Mouse (Mus musculus) midbrain, embryonic 12.5 days (tissue): Measurements from ENCODE around the gene Mrm3. TPM values are rescaled to one million over a fixed set of nuclear protein-coding genes. Genes with fewer than 3 reads are reported as not detected.

Source experiments
- ATAC-seq: fragments of 200-750 bp; cut with Nextera tagmentation; 2 replicates; pipeline ENCODE4 v1.8.0; 2017; ENCODE audit warnings: low read depth, moderate TSS enrichment, moderate library complexity; ENCODE audit not compliant: low FRiP score
- H3K27ac ChIP-seq: fragments of 300-500 bp; sonication (generic); replicated peaks from 2 replicates; pipeline ENCODE4 v1.5.1; 2016; ENCODE audit warnings: mild to moderate bottlenecking
- H3K27me3 ChIP-seq: fragments of 300-500 bp; sonication (generic); 2 replicates; pipeline ENCODE4 v1.6.1; 2016; ENCODE audit warnings: mild to moderate bottlenecking
- H3K36me3 ChIP-seq: fragments of 300-500 bp; sonication (generic); 2 replicates; pipeline ENCODE4 v1.6.1; 2016
- H3K4me1 ChIP-seq: fragments of 300-500 bp; sonication (generic); 2 replicates; pipeline ENCODE4 v1.6.1; 2016
- H3K4me2 ChIP-seq: fragments of 300-500 bp; sonication (generic); replicated peaks from 2 replicates; pipeline ENCODE4 v1.6.1; 2016; ENCODE audit warnings: mild to moderate bottlenecking, moderate library complexity
- H3K4me3 ChIP-seq: fragments of 300-500 bp; sonication (generic); 2 replicates; pipeline ENCODE4 v1.5.1; 2016; ENCODE audit warnings: mild to moderate bottlenecking
- H3K9ac ChIP-seq: fragments of 300-500 bp; sonication (generic); replicated peaks from 2 replicates; pipeline ENCODE4 v1.6.1; 2016; ENCODE audit warnings: mild to moderate bottlenecking, moderate library complexity
- H3K9me3 ChIP-seq: fragments of 300-500 bp; sonication (generic); 2 replicates; pipeline ENCODE4 v1.6.1; 2016; ENCODE audit warnings: mild to moderate bottlenecking
- WGBS: fragments of 180-500 bp; shearing (Covaris S2); methylation state at CpG from one replicate; pipeline ENCODE4 v1.1.7; 2016; 5-methylcytosine and 5-hydroxymethylcytosine counted together
- polyA plus RNA-seq: library from polyadenylated mRNA; unstranded; fragments of >200 nt; fragmentation: Nextera tagmentation; extraction: Ambion mirVana; gene quantifications from 2 replicates; pipeline ENCODE4 v1.2.1, GENCODE M21; 2016

Gene Mrm3
- polyA plus RNA-seq, 1 experiment from 2014 or later: 17.7 TPM

DNA sequence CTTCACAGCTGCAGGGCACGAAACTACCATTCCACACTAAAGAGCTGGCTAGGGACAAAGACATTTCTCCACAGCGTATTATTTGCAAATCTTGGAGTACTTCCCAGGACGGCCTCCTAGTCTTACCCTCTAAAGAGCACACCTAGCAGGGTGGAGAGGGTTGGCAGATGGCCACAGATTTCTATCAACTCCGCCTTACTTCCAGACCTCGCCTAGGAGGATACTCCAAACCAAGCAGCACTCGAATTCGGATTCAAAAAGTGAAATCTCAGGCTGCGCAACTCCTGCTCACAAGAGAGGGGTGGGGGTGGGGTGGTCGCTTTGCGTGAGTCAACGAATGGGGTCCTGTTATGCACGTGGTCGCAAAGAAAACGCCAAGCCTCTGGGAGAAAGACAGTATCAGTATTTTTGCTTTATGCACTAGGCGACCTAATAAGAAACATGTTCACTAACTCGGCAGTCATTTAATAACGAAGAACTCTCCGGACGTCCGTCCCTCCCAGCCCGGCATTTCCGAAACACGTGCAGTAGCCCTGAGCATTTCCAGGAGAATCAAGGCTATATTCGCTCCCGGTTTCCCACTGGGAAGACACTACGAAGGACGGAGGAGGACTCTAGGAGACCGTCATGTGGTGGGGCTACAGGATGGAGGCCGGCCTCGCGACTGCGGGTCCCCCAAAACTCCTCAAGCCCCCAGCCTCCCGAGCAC lies 26.7 kb upstream of the Mrm3 start:
- Histone ChIP-seq H3K4me2 (peak overlapping the region; percentile 79), H3K4me3 (peak overlapping the region; percentile 71), H3K27me3 (no peaks in the 10 kb centered on the region), H3K36me3 (peaks cover 44% of the 10 kb centered on the region), H3K4me1 (peaks cover 6% of the 10 kb centered on the region), H3K9ac (peak overlapping the region; percentile 82), H3K27ac (peak overlapping the region; percentile 81), H3K9me3 (no peaks in the 10 kb centered on the region)
- ATAC-seq: peak; percentile 41; the same call in 1 of the 2 replicates
- WGBS: 4% methylated on average over 33 of the region's 33 CpGs

DNA sequence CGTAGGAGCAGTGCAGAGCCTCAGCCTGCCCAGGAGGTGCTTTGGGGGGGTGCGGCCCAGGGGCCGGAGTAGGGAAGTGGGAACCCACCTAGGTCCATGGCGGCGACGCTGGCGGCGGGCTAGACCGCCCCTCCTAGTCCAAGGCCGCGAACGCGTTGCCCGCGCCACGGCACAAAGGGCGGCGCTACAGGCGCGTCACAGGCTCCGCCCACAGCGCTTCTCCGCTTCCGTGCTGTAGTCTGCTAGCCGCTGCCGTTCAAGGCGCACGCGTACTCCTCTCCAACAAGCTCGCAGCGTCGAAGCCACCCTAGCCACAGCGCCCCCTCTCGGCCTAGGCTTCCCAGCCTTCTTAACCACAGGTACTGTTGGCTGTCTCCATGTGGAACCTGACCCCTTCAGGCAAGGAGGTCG lies 26.1 kb upstream of the Mrm3 start, which contains the start of the genes Dbil5 and Gemin4:
Dbil5 (plus strand) TSS at position 219 of the 411 bp plus-strand sequence.
Gemin4 (minus strand) TSS at position 275 of the 411 bp plus-strand sequence.
- peaks cover 6% of the 10 kb centered on the region for H3K4me1 ChIP-seq
- H3K27me3 ChIP-seq: no peaks in the 10 kb centered on the region
- no peaks in the 10 kb centered on the region for H3K9me3 ChIP-seq
- peak; percentile 97 for ATAC-seq
- peak within 1 kb of the TSS; percentile 79 for H3K4me2 ChIP-seq
- peak within 1 kb of the TSS; percentile 82 for H3K9ac ChIP-seq
- under 1% methylated on average over 35 of the region's 35 CpGs for WGBS
- peaks cover 44% of the 10 kb centered on the region for H3K36me3 ChIP-seq
- H3K27ac ChIP-seq: peak within 1 kb of the TSS; percentile 81
- peak within 1 kb of the TSS; percentile 71 for H3K4me3 ChIP-seq

- H3K4me2 ChIP-seq: no peak overlapping the region
- no peak overlapping the region for H3K27ac ChIP-seq
- H3K9me3 ChIP-seq: no peaks in the 10 kb centered on the region
- peaks cover 46% of the 10 kb centered on the region for H3K36me3 ChIP-seq
- 92% methylated on average over 5 of the region's 5 CpGs for WGBS
- H3K27me3 ChIP-seq: no peaks in the 10 kb centered on the region
- no peak for ATAC-seq
- H3K4me1 ChIP-seq: no peaks in the 10 kb centered on the region
- no peak overlapping the region for H3K4me3 ChIP-seq
- no peak overlapping the region for H3K9ac ChIP-seq
Observed at GRCm38 (mm10) chr11:76224631-76225030, 18.9 kb upstream of the Mrm3 start.

GRCm38 (mm10) chr11:76225051-76225450 lies 18.5 kb upstream of the Mrm3 start:
- Histone ChIP-seq H3K9me3 (no peaks in the 10 kb centered on the region), H3K4me1 (no peaks in the 10 kb centered on the region), H3K27me3 (no peaks in the 10 kb centered on the region), H3K36me3 (peaks cover 43% of the 10 kb centered on the region), H3K4me2 (no peak overlapping the region), H3K9ac (no peak overlapping the region), H3K27ac (no peak overlapping the region), H3K4me3 (no peak overlapping the region)
- no peak for ATAC-seq

GRCm38 (mm10) chr11:76236136-76236535 lies 7.4 kb upstream of the Mrm3 start:
- Histone ChIP-seq H3K9ac (no peak overlapping the region), H3K9me3 (no peaks in the 10 kb centered on the region), H3K27ac (no peak overlapping the region), H3K4me3 (no peak overlapping the region), H3K36me3 (peaks cover 67% of the 10 kb centered on the region), H3K4me1 (no peaks in the 10 kb centered on the region), H3K4me2 (no peak overlapping the region), H3K27me3 (no peaks in the 10 kb centered on the region)
- ATAC-seq: no peak
- 96% methylated on average over 3 of the region's 3 CpGs for WGBS

DNA sequence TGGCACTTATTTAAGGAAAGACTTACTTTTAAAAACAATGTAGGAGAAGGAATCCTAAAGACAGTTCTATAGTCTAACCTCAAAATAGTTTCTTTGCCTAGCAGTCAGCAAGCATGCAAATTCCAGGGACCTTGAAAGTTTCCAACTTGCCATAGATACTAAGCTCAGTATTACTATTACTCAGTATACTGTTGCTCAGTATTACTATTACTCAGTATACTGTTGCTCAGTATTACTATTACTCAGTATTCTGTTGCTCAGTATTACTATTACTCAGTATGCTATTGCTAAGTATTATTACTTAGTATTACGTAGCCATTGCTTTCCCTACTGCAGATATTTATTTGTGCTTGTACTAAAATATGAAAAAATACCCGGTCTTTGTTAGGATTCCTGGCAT lies 3.8 kb upstream of the Mrm3 start:
- peaks cover 38% of the 10 kb centered on the region for H3K36me3 ChIP-seq
- no peak overlapping the region for H3K4me3 ChIP-seq
- no peak for ATAC-seq
- no peak overlapping the region for H3K27ac ChIP-seq
- no peaks in the 10 kb centered on the region for H3K27me3 ChIP-seq
- no peak overlapping the region for H3K9ac ChIP-seq
- peaks cover 14% of the 10 kb centered on the region for H3K4me1 ChIP-seq
- WGBS: 94% methylated on average over 2 of the region's 2 CpGs
- no peak overlapping the region for H3K4me2 ChIP-seq
- no peaks in the 10 kb centered on the region for H3K9me3 ChIP-seq

DNA sequence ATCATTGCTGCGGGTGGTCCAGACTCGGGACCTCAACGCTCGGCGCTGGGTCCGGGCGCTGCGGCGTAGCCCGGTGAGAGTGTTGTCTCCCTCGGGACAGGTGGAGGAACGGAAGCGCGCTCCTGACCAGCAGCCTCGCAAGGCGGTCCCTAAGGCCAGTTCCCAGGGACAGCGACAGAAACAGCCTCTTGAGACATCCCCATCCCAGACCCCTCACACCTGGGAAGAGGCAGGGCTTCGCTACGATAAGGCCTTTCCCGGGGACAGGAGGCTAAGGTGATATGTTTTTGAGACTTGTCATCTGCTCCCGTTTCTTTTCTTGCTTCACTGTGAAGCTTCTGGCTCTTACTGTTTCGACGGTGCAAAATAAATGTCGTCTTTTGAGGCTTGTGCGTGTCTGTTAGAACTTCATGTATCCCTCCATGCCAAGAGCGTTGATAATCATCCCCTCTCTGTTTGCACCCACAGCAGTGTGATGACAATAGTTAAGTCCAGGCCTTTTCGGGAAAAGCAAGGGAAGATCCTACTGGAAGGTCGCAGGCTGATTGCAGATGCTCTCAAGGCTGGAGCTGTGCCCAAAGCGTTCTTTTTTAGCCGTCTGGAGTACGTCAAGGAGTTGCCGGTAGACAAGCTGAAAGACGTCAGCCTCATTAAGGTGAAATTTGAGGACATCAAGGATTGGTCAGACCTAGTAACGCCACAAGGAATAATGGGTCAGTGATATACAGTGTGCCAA lies 464 bp downstream of the Mrm3 start:
- H3K36me3 ChIP-seq: peaks cover 21% of the 10 kb centered on the region
- 4% methylated on average over 34 of the region's 34 CpGs for WGBS
- no peaks in the 10 kb centered on the region for H3K27me3 ChIP-seq
- no peaks in the 10 kb centered on the region for H3K9me3 ChIP-seq
- H3K4me1 ChIP-seq: peaks cover 19% of the 10 kb centered on the region
- peak overlapping the region; percentile 69 for H3K4me3 ChIP-seq
- no peak; the same call in 1 of the 2 replicates for ATAC-seq
- H3K4me2 ChIP-seq: peak overlapping the region; percentile 85
- H3K27ac ChIP-seq: no peak overlapping the region
- peak overlapping the region; percentile 89 for H3K9ac ChIP-seq

DNA sequence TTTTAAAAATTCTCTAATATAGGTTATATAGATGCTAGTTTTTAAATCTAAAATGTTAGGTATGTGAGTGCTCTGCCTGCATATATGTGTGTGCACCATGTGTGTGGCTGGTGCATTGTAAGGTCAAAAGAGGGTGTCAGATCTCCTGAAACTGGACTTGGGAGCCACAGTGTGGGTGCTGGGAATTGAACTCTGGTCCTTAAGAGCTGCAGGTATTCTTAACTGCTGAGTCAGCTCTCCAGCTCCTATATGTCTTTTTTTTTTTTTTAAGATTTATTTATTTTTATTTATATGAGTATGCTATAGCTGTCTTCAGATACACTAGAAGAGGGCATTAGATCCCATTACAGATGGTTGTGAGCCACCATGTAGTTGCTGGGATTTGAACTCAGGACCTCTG lies 2.9 kb downstream of the Mrm3 start:
- H3K4me1 ChIP-seq: peaks cover 19% of the 10 kb centered on the region
- H3K4me3 ChIP-seq: no peak overlapping the region
- no peak overlapping the region for H3K27ac ChIP-seq
- H3K36me3 ChIP-seq: peaks cover 25% of the 10 kb centered on the region
- H3K9ac ChIP-seq: no peak overlapping the region
- H3K27me3 ChIP-seq: no peaks in the 10 kb centered on the region
- no peak for ATAC-seq
- no peak overlapping the region for H3K4me2 ChIP-seq
- no peaks in the 10 kb centered on the region for H3K9me3 ChIP-seq

GRCm38 (mm10) chr11:76247239-76247638 lies 3.7 kb downstream of the Mrm3 start:
- Histone ChIP-seq H3K9ac (no peak overlapping the region), H3K9me3 (no peaks in the 10 kb centered on the region), H3K4me1 (peaks cover 19% of the 10 kb centered on the region), H3K36me3 (peaks cover 25% of the 10 kb centered on the region), H3K27ac (no peak overlapping the region), H3K4me2 (no peak overlapping the region), H3K4me3 (no peak overlapping the region), H3K27me3 (no peaks in the 10 kb centered on the region)
- ATAC-seq: no peak
- 49% methylated on average over 2 of the region's 2 CpGs for WGBS

DNA sequence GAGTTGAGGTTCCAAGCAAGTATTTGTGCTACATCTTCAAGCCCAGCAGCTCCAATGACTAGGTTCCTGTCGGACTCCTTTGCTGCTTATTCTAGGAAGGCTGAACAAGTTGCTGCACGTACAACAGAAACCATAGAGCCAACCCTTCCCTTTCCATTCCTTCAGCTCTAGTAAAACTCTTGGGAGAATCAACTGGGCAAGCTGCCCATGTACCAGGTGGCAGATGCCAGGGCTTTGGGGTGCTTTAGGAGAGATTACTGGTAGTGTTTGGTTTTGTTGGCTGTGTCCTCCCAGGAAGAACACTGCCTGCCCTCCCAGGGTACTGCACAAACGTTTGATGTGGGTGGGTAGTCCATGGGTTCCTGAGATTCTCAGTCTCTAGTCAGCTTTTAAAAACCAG lies 8.5 kb downstream of the Mrm3 start:
- Histone ChIP-seq H3K36me3 (peaks cover 32% of the 10 kb centered on the region), H3K4me3 (no peak overlapping the region), H3K27ac (no peak overlapping the region), H3K9ac (no peak overlapping the region), H3K4me1 (peaks cover 19% of the 10 kb centered on the region), H3K9me3 (no peaks in the 10 kb centered on the region), H3K27me3 (no peaks in the 10 kb centered on the region), H3K4me2 (no peak overlapping the region)
- ATAC-seq: no peak
- 65% methylated on average over 3 of the region's 3 CpGs for WGBS

DNA sequence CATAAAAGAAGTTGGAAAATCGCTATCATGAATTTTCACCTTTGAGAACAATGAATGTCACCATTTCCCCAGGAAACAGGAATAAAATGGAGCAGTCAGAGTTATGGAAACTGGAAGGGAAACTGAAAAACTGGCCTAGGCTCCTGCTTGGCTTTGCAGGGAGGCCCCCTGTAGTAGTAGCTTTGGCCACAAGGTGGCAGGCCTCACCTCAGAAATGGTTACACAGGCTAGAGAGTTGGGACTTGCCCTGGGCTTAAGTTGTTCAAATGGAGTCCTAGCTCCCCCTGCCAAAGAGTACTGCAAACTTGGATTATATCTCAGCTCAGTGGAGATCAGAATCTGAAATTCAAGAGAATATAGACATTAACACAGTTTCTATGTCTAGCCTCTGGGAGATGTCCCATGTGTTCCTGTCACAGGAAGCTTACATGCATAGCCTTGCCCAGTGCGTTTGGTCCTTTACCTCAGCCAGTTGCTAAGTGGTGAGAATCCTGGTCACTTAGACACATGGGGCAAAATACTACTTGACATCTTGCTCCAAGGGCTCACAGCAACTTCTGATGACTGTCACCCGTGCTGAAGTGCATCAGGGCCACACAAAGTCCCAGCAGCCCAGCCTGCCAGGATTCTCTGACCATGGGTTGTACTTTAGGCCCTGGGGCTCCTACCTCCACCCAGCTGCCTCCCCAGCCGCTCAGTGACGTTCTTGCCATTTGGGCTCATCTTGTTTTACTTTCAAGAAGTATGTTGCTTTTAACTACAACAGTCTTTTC lies 9.8 kb downstream of the Mrm3 start:
- ATAC-seq: peak; percentile 60
- H3K9me3 ChIP-seq: no peaks in the 10 kb centered on the region
- peaks cover 19% of the 10 kb centered on the region for H3K4me1 ChIP-seq
- peaks cover 41% of the 10 kb centered on the region for H3K36me3 ChIP-seq
- no peak overlapping the region for H3K9ac ChIP-seq
- H3K27ac ChIP-seq: 0 out of 2 replicates have a peak overlapping the region, but pooled peaks have one; percentile 58
- H3K4me2 ChIP-seq: no peak overlapping the region
- no peaks in the 10 kb centered on the region for H3K27me3 ChIP-seq
- H3K4me3 ChIP-seq: no peak overlapping the region
- WGBS: 51% methylated on average over 5 of the region's 5 CpGs

GRCm38 (mm10) chr11:76253918-76254264 lies 10.4 kb downstream of the Mrm3 start:
- no peak for ATAC-seq
- Histone ChIP-seq H3K4me2 (no peak overlapping the region), H3K9me3 (no peaks in the 10 kb centered on the region), H3K9ac (no peak overlapping the region), H3K36me3 (peaks cover 40% of the 10 kb centered on the region), H3K27me3 (no peaks in the 10 kb centered on the region), H3K4me3 (no peak overlapping the region), H3K4me1 (peaks cover 19% of the 10 kb centered on the region), H3K27ac (peak overlapping the region; percentile 58; the same call in 1 of the 2 replicates)
- 69% methylated on average over 4 of the region's 4 CpGs for WGBS
